ENCODE assay signal across 14 mouse cellular contexts in genomic region chr10:127602194-127602593, GRCm38 (mm10).
"Had no signal": no experiment of that assay in that cellular context is flagged by ENCODE, and none has a peak within 500 bp of the region (broad histone marks: within the 10 kb centered on the region; RNA-seq: fewer than 3 reads in every experiment).

No protein-coding gene starts in this region.

- H3K4me3 ChIP-seq: limb, embryonic 10.5 days; midbrain, embryonic 10.5 days; myocyte; neural tube, embryonic 12.5 days had no signal

- H3K9me3 ChIP-seq: limb, embryonic 10.5 days; midbrain, embryonic 10.5 days; neural tube, embryonic 12.5 days had no signal

- H3K4me2 ChIP-seq: neural tube, embryonic 12.5 days had no signal

- H3K9ac ChIP-seq: liver, embryonic 14.5 days; neural tube, embryonic 12.5 days had no signal

- H3K27me3 ChIP-seq: neural tube, embryonic 12.5 days had no signal

- ATAC-seq: lung, postnatal 0 days had no signal

- DNase-seq: kidney, adult 8-10 months; kidney, postnatal 25 days; lung, adult 2 months; lung, postnatal 36 days; midbrain, embryonic 14.5 days; right cerebral cortex, postnatal 4 days; thymus, adult 18-20 months; thymus, postnatal 14 days had no signal

- H3K27ac ChIP-seq: liver, embryonic 14.5 days; neural tube, embryonic 12.5 days had no signal
